Mouse (Mus musculus) frontal cortex, adult 2 months (tissue): ENCODE measurements around the gene Ifi207. TPM values are rescaled to one million over a fixed set of nuclear protein-coding genes. Genes with fewer than 3 reads are reported as not detected.
"Not testable (repeated sequence)": the region's sequence is repeated elsewhere in the genome, so short reads cannot be mapped to it uniquely, and the experiment has no call there.

Experiments
- DNase-seq, 2 experiments: peaks; one replicate each; pipeline ENCODE4 v3.0.0; 2022; ENCODE audit warnings: low spot score in 1 of 2; ENCODE audit errors: extremely low spot score in 1 of 2
- polyA plus RNA-seq: library from polyadenylated mRNA; depleted of rRNA; stranded (reverse); fragments of >200 nt; gene quantifications from 2 replicates; pipeline ENCODE4 v1.2.3, GENCODE M21; 2012; rRNA removed

The Ifi207 gene
- 0.34 and 0.38 TPM in 2 replicates for polyA plus RNA-seq

GRCm38 (mm10) chr1:173741656-173742055 lies at the start of gene Ifi207:
Ifi207 (minus strand) TSS chr1:173741747.
- DNase-seq = no peak

GRCm38 (mm10) chr1:173773457-173773856 lies 31.9 kb upstream of the Ifi207 start:
- DNase-seq = not testable (repeated sequence)

GRCm38 (mm10) chr1:173766848-173767617 lies 25.5 kb upstream of the Ifi207 start, which contains the start of gene Ifi204:
Ifi204 (minus strand) TSS chr1:173766943.
- DNase-seq = not testable (repeated sequence)

GRCm38 (mm10) chr1:173760032-173760431 lies 18.5 kb upstream of the Ifi207 start:
- not testable (repeated sequence) for DNase-seq

GRCm38 (mm10) chr1:173742262-173742661 lies 715 bp upstream of the Ifi207 start:
- DNase-seq = no peak

GRCm38 (mm10) chr1:173740537-173740936 lies 1.0 kb downstream of the Ifi207 start:
- DNase-seq = no peak

GRCm38 (mm10) chr1:173736986-173737385 lies 4.6 kb downstream of the Ifi207 start:
- DNase-seq = no peak

- DNase-seq = not testable (repeated sequence)
Measured at GRCm38 (mm10) chr1:173735015-173735414, 6.5 kb downstream of the Ifi207 start.

GRCm38 (mm10) chr1:173733219-173733618 lies 8.3 kb downstream of the Ifi207 start:
- no peak for DNase-seq

- peak in 1 of 2 experiments; percentile 1 for DNase-seq
Measured at GRCm38 (mm10) chr1:173694270-173694669, 47.3 kb downstream of the Ifi207 start.

- not testable (repeated sequence) for DNase-seq
Measured at GRCm38 (mm10) chr1:173678605-173679004, 62.9 kb downstream of the Ifi207 start.

GRCm38 (mm10) chr1:173673458-173674097 lies 68.0 kb downstream of the Ifi207 start, which contains the start of gene Ifi208:
Ifi208 (plus strand) TSS chr1:173673675.
- DNase-seq = not testable (repeated sequence)

Other genes with a start within 250 kb of the Ifi207 start
- 0.06 TPM in 1 of 2 replicates, not detected in the other for gene Ifi214, start 205.8 kb downstream of the Ifi207 start, polyA plus RNA-seq
- 0.19 and 0.32 TPM in 2 replicates for gene Ifi213, start 142.5 kb downstream of the Ifi207 start, polyA plus RNA-seq
- gene Ifi209, start 110.8 kb downstream of the Ifi207 start, polyA plus RNA-seq = 0.16 and 0.23 TPM in 2 replicates
- 0.02 TPM in 1 of 2 replicates, not detected in the other for gene Ifi208, start 68.1 kb downstream of the Ifi207 start, polyA plus RNA-seq
- gene Ifi204, start 25.2 kb upstream of the Ifi207 start, polyA plus RNA-seq = 0.13 and 0.54 TPM in 2 replicates
- 0.13 and 0.14 TPM in 2 replicates for gene Ifi211, start 171.3 kb upstream of the Ifi207 start, polyA plus RNA-seq
- 1.3 and 1.6 TPM in 2 replicates for gene Mndal, start 200.7 kb upstream of the Ifi207 start, polyA plus RNA-seq
- gene Ifi203, start 200.9 kb upstream of the Ifi207 start, polyA plus RNA-seq = 0.71 and 0.96 TPM in 2 replicates
- not detected in 2 replicates for gene Ifi202b, start 241.0 kb upstream of the Ifi207 start, polyA plus RNA-seq